Mouse (Mus musculus) hindbrain, postnatal 0 days (tissue): ENCODE results near the gene Bbs7. TPM values are rescaled to one million over a fixed set of nuclear protein-coding genes. Genes with fewer than 3 reads are reported as not detected.
"Not testable (repeated sequence)": the region's sequence is repeated elsewhere in the genome, so short reads cannot be mapped to it uniquely, and the experiment has no call there.

Experiments used
- ATAC-seq: fragments of 200-750 bp; cut with Nextera tagmentation; 2 replicates; pipeline ENCODE4 v1.8.0; 2017; ENCODE audit warnings: mild to moderate bottlenecking, moderate TSS enrichment, moderate library complexity
- DNase-seq: peaks from one replicate; pipeline ENCODE4 v3.0.0-alpha.2; 2015; ENCODE audit warnings: low spot score
- H3K27ac ChIP-seq: fragments of 300-500 bp; sonication (generic); 2 replicates; pipeline ENCODE4 v1.5.1; 2014; ENCODE audit warnings: mild to moderate bottlenecking
- H3K27me3 ChIP-seq: fragments of 300-500 bp; sonication (generic); 2 replicates; pipeline ENCODE4 v1.6.1; 2014; ENCODE audit warnings: low read length, mixed read lengths; ENCODE audit not compliant: insufficient read depth
- H3K36me3 ChIP-seq: fragments of 300-500 bp; sonication (generic); 2 replicates; pipeline ENCODE4 v1.6.1; 2014; ENCODE audit warnings: low read length, mixed read lengths; ENCODE audit not compliant: insufficient read depth
- H3K4me1 ChIP-seq: fragments of 300-500 bp; sonication (generic); 2 replicates; pipeline ENCODE4 v1.6.1; 2014; ENCODE audit warnings: antibody characterized with exemption, low read length, mixed read lengths; ENCODE audit not compliant: insufficient read depth
- H3K4me2 ChIP-seq: fragments of 300-500 bp; sonication (generic); 2 replicates; pipeline ENCODE4 v1.6.1; 2014; ENCODE audit warnings: low read depth, mild to moderate bottlenecking, low read length, moderate library complexity, mixed read lengths
- H3K4me3 ChIP-seq: fragments of 300-500 bp; sonication (generic); 2 replicates; pipeline ENCODE4 v1.5.1; 2014; ENCODE audit warnings: low read length
- H3K9ac ChIP-seq: fragments of 300-500 bp; sonication (generic); replicated peaks from 2 replicates; pipeline ENCODE4 v1.6.1; 2014; ENCODE audit warnings: mild to moderate bottlenecking, low read length, moderate library complexity, mixed read lengths
- H3K9me3 ChIP-seq: fragments of 300-500 bp; sonication (generic); 2 replicates; pipeline ENCODE4 v1.6.1; 2016; ENCODE audit warnings: low read length, mixed read lengths
- CTCF ChIP-seq: IDR thresholded peaks from 2 replicates; pipeline ENCODE4 v1.5.1; 2016; ENCODE audit warnings: antibody characterized with exemption, control low read depth, low read depth
- WGBS: fragments of 180-500 bp; shearing (Covaris S2); extraction: QIAGEN DNeasy Blood & Tissue Kit; methylation state at CpG from one replicate; pipeline ENCODE4 v1.1.7; 2014; 5-methylcytosine and 5-hydroxymethylcytosine counted together
- polyA plus RNA-seq: library from polyadenylated mRNA; unstranded; fragments of >200 nt; fragmentation: Nextera tagmentation; extraction: Ambion mirVana; gene quantifications from 2 replicates; pipeline ENCODE4 v1.2.1, GENCODE M21; 2015
- total RNA-seq: library from RNA; depleted of rRNA; stranded (reverse); fragments of >200 nt; gene quantifications from 2 replicates; pipeline ENCODE4 v1.2.3, GENCODE M21; 2014

Bbs7 gene
- total and polyA plus RNA-seq, 2 experiments from 2014 or later: 12.1 to 14.2 TPM

DNA sequence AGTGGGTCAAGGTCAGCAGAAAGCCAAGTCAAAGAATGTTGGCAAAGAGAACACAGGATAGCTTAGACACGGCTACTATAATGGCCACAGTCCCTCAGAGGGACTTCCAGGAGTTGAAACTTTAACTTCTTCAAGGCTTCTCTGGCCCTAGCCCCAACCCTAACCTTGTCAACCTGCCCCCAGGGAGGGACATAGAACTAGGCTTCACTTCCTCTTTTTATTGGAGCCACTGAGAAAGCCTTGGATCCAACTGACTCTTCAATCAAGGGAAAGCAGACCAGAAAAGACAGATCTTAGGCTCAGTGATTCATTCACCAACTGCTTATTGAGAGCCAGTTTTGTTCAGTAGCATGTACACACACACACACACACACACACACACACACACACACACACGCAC, 13.5 kb upstream of the Bbs7 start:
- Histone ChIP-seq H3K27ac (no peak overlapping the region), H3K27me3 (no peaks in the 10 kb centered on the region), H3K4me2 (no peak overlapping the region), H3K4me3 (no peak overlapping the region), H3K9me3 (no peaks in the 10 kb centered on the region), H3K4me1 (no peaks in the 10 kb centered on the region), H3K9ac (no peak overlapping the region), H3K36me3 (peaks cover 4% of the 10 kb centered on the region; the same call in 1 of the 2 replicates)
- TF ChIP-seq CTCF: no peak
- WGBS: 80% methylated on average over 2 of the region's 2 CpGs
- DNase-seq: no peak
- ATAC-seq: no peak

DNA sequence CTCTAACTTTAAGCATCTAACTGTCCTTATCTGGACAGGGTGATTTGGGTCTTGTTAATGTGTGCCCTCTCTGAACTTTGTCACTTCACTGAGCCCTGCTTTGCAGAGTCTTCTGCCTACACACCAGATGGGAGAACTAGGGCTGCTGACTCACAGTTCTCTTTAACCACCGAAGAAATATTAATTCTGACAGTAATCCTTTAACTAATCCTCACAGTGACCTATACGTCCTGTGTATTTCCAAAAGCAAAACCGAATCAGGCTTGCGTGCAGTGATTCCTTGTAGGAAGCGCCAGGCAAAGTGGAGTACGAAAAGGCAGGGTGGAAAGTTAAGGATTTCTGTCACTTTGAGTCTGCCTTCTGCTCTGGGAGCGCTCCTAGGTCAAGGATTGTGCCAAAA, 4.9 kb upstream of the Bbs7 start:
- DNase-seq (no peak), ATAC-seq (no peak)
- Histone ChIP-seq H3K9ac (no peak overlapping the region), H3K4me1 (no peaks in the 10 kb centered on the region), H3K36me3 (peaks cover 5% of the 10 kb centered on the region; the same call in 1 of the 2 replicates), H3K4me2 (no peak overlapping the region), H3K9me3 (no peaks in the 10 kb centered on the region), H3K27me3 (no peaks in the 10 kb centered on the region), H3K4me3 (no peak overlapping the region), H3K27ac (no peak overlapping the region)
- no peak for TF ChIP-seq CTCF
- WGBS: 72% methylated on average over 7 of the region's 7 CpGs

DNA sequence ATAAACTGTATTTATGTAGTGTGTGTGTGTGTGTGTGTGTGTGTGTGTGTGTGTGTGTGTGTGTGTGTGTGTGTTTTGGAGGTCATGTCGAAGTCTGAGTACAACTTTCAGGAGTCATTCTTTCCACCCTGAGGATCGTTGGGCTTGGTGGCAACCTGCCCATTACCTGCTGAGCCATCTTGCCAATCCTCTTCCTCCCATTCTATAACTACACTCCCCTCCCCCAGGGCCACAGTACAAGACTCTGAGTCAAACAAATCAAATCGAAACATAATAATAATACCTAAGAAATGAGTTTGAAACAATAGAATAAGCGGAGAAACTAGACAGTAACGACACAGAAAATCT, 605 bp upstream of the Bbs7 start:
- ATAC-seq (no peak), DNase-seq (peak; percentile 10)
- Histone ChIP-seq H3K4me1 (no peaks in the 10 kb centered on the region), H3K27ac (0 out of 2 replicates have a peak overlapping the region, but pooled peaks have one; percentile 82), H3K9ac (no peak overlapping the region), H3K4me2 (peak overlapping the region; percentile 76), H3K4me3 (peak overlapping the region; percentile 73; the same call in 1 of the 2 replicates), H3K9me3 (no peaks in the 10 kb centered on the region), H3K36me3 (0 out of 2 replicates have a peak, but pooled peaks cover 6% of the 10 kb centered on the region), H3K27me3 (no peaks in the 10 kb centered on the region)
- 55% methylated on average over 5 of the region's 5 CpGs for WGBS
- TF ChIP-seq CTCF: no peak

DNA sequence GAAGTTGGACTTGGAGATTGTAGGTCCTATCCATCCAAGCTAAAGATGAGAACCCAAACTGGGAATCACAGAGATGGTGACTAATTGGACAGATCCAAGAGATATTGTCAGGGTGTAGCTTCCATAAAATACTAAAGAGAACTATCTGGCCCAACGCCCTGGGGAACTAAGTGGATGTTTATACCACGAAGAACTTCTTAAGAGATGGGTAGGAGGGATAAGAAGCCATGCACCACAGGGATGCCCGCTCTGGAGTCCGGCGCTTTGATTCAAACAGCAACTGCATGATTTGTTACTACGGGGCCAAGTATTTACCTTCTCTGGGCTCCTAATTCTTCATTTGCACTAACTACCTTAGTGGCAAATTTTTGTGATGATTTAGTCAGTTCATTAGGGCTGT, 590 bp downstream of the Bbs7 start:
- H3K27me3 ChIP-seq: no peaks in the 10 kb centered on the region
- TF ChIP-seq CTCF: no peak
- H3K9ac ChIP-seq: peak overlapping the region; percentile 80
- H3K4me3 ChIP-seq: peak overlapping the region; percentile 73
- DNase-seq (peak; percentile 10), ATAC-seq (peak; percentile 21; the same call in 1 of the 2 replicates)
- 0 out of 2 replicates have a peak, but pooled peaks cover 6% of the 10 kb centered on the region for H3K36me3 ChIP-seq
- H3K4me1 ChIP-seq: no peaks in the 10 kb centered on the region
- H3K4me2 ChIP-seq: peak overlapping the region; percentile 76
- WGBS: 2% methylated on average over 6 of the region's 6 CpGs
- H3K9me3 ChIP-seq: no peaks in the 10 kb centered on the region
- H3K27ac ChIP-seq: peak overlapping the region; percentile 82

DNA sequence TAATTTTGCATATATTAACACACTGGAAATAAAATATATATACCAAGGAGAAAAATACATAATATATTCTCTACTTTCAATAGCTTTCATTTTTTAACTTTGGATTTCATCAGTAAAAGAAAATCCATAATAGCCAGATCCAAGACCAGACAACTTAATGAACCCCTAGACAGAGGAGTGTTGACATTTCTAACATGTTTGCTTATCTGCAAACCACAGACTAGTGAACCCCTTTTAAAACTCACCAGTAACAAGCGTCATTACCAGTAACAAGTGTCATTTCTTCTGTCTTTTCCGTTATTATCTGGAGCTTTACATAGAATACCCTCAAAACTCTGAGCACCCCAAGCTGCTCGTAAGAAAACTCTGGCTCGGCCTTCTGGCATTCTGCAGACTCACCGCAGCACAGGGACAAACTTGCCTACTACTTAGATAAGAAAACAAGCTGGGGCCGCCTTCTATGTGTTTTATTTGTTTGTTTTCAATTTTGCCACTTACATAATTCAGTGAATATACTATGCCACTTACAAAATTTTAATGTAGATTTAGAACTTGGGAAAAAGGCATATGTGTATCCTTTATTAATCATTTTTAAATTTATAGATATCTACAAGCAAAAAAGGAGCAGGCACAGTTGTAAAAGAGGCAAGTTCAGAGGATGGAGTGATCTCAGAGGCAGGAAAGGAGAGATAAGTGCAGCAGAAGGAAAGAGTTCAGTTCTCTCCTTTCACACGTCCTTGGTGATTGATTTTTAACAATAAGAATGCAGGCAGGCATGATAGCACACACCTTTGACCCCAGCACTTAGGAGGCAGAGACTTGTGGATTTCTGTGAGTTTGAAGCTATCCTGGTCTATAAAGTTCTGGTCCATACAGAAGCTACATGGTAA, 7.1 kb downstream of the Bbs7 start:
- no peak for TF ChIP-seq CTCF
- no peak overlapping the region for H3K4me2 ChIP-seq
- H3K4me3 ChIP-seq: no peak overlapping the region
- H3K9me3 ChIP-seq: no peaks in the 10 kb centered on the region
- ATAC-seq (no peak), DNase-seq (no peak)
- H3K27ac ChIP-seq: no peak overlapping the region
- H3K9ac ChIP-seq: no peak overlapping the region
- no peaks in the 10 kb centered on the region for H3K27me3 ChIP-seq
- WGBS: 85% methylated on average over 7 of the region's 7 CpGs
- 0 out of 2 replicates have a peak, but pooled peaks cover 9% of the 10 kb centered on the region for H3K36me3 ChIP-seq
- no peaks in the 10 kb centered on the region for H3K4me1 ChIP-seq

DNA sequence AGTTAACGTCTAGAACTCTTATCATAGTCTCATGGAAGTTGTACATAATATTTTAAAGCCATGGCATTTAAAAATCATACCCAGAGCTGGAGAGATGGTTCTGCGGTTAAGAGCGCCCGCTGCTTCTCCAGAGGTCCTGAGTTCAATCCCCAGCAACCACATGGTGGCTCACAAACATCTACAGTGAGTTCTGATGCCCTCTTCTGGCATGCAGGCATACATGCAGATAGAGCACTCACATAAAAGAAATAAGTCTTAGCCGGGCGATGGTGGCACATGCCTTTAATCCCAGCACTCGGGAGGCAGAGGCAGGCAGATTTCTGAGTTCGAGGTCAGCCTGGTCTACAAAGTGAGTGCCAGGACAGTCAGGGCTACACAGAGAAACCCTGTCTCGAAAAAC, 13.5 kb downstream of the Bbs7 start:
- TF ChIP-seq CTCF: peak; percentile 36; the same call in 1 of the 2 replicates
- DNase-seq, H3K4me1 ChIP-seq, ATAC-seq, H3K4me2 ChIP-seq, H3K27ac ChIP-seq, H3K36me3 ChIP-seq, H3K9ac ChIP-seq, H3K9me3 ChIP-seq, H3K27me3 ChIP-seq, H3K4me3 ChIP-seq: not testable (repeated sequence)
- WGBS: 87% methylated on average over 8 of the region's 9 CpGs

DNA sequence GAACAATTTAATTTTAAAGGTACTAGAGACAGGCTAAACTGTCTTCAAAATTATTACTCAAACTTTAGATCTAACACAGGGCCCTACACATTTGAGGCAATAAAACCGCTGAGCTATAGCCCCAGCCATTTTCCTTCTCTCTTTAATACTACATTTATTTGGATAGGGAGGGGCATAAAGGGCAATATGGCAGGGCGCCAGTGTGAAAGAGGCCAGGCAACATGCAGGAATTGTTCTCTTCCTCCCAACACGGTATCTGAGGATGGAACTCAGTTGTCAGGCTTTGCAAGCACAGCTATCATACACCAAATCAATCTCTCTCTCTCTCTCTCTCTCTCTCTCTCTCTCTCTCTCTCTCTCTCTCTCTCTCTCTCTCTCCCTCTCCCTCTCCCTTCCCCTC, 14.5 kb downstream of the Bbs7 start:
- H3K4me1 ChIP-seq: no peaks in the 10 kb centered on the region
- H3K27ac ChIP-seq: no peak overlapping the region
- WGBS: 69% methylated on average over 3 of the region's 3 CpGs
- no peaks in the 10 kb centered on the region for H3K9me3 ChIP-seq
- ATAC-seq (no peak), DNase-seq (no peak)
- no peak overlapping the region for H3K4me3 ChIP-seq
- TF ChIP-seq CTCF: no peak
- peaks cover 7% of the 10 kb centered on the region; the same call in 1 of the 2 replicates for H3K36me3 ChIP-seq
- H3K27me3 ChIP-seq: no peaks in the 10 kb centered on the region
- H3K4me2 ChIP-seq: no peak overlapping the region
- no peak overlapping the region for H3K9ac ChIP-seq
